8 mouse cellular contexts compared by ENCODE assay signal in genomic region chr12:78906707-78907162, GRCm38 (mm10). TPM values are rescaled to one million over a fixed set of nuclear protein-coding genes. Genes with fewer than 3 reads are reported as not detected.
A peak's percentile ranks its signal among the peaks of the same experiment; 100 is the strongest.
DNase-seq lines count a peak whose midpoint lies in the region; ATAC-seq lines count a peak whose summit lies in the region.

TSS of gene Plek2 (minus strand) at chr12:78906964.

- peak; percentile 85 to 87 for DNase-seq in adrenal gland, postnatal 36 days
- peak; percentile 89 to 94 for DNase-seq in spleen, postnatal 4 days (ENCODE audit: low spot score in 2 of 2)
- DNase-seq in frontal cortex, postnatal 36 days (ENCODE audit: low spot score in 2 of 2): no peak

- no peaks in the 10 kb centered on the region for H3K36me3 ChIP-seq in embryonic facial prominence, embryonic 15.5 days
- no peaks in the 10 kb centered on the region for H3K36me3 ChIP-seq in limb, embryonic 12.5 days
- H3K36me3 ChIP-seq in midbrain, embryonic 12.5 days: no peaks in the 10 kb centered on the region

- H3K4me2 ChIP-seq in embryonic facial prominence, embryonic 15.5 days (replicated peaks): peak within 1 kb of the TSS; percentile 82
- H3K4me2 ChIP-seq in limb, embryonic 12.5 days: peak within 1 kb of the TSS; percentile 92
- peak within 1 kb of the TSS; percentile 81 for H3K4me2 ChIP-seq in midbrain, embryonic 12.5 days (replicated peaks)

- H3K4me3 ChIP-seq in embryonic facial prominence, embryonic 15.5 days (replicated peaks): peak within 1 kb of the TSS; percentile 45
- peak within 1 kb of the TSS; percentile 46 for H3K4me3 ChIP-seq in limb, embryonic 12.5 days (replicated peaks)
- H3K4me3 ChIP-seq in midbrain, embryonic 12.5 days: peak within 1 kb of the TSS; percentile 47

- no peak within 1 kb of the TSS for H3K27ac ChIP-seq in embryonic facial prominence, embryonic 15.5 days (replicated peaks)
- no peak within 1 kb of the TSS for H3K27ac ChIP-seq in limb, embryonic 12.5 days
- H3K27ac ChIP-seq in midbrain, embryonic 12.5 days (replicated peaks): no peak within 1 kb of the TSS

- peak; percentile 45 for ATAC-seq in CD4-positive, CD25-positive, alpha-beta regulatory T cell, adult 4 months
- 0 out of 2 replicates have a peak, but pooled peaks have one; percentile 27 for ATAC-seq in embryonic facial prominence, embryonic 15.5 days (ENCODE audit: insufficient number of reproducible peaks, low FRiP score, low TSS enrichment, low read depth)
- ATAC-seq in hematopoietic stem cell, adult 5-6 weeks (replicated peaks in 1 of 2; ENCODE audit: insufficient read depth in 1 of 2, low FRiP score in 2 of 2, low TSS enrichment in 1 of 2, low read depth in 1 of 2, poor library complexity in 2 of 2, severe bottlenecking in 2 of 2): peak; percentile 14 to 63; a peak in 2 of 4 replicates
- ATAC-seq in limb, embryonic 12.5 days (ENCODE audit: insufficient number of reproducible peaks, insufficient read depth, low FRiP score, low TSS enrichment, low read depth): 0 out of 2 replicates have a peak, but pooled peaks have one; percentile 18
- ATAC-seq in midbrain, embryonic 12.5 days (ENCODE audit: low FRiP score, low read depth): peak; percentile 58

- H3K9me3 ChIP-seq in embryonic facial prominence, embryonic 15.5 days (replicated peaks): no peaks in the 10 kb centered on the region
- H3K9me3 ChIP-seq in limb, embryonic 12.5 days: no peaks in the 10 kb centered on the region
- H3K9me3 ChIP-seq in midbrain, embryonic 12.5 days: no peaks in the 10 kb centered on the region

- 2% methylated on average over 38 of the region's 38 CpGs for WGBS in embryonic facial prominence, embryonic 15.5 days
- 1% methylated on average over 38 of the region's 38 CpGs for WGBS in limb, embryonic 12.5 days
- under 1% methylated on average over 38 of the region's 38 CpGs for WGBS in midbrain, embryonic 12.5 days

- H3K4me1 ChIP-seq in embryonic facial prominence, embryonic 15.5 days: peaks cover 20% of the 10 kb centered on the region
- H3K4me1 ChIP-seq in limb, embryonic 12.5 days (replicated peaks): peaks cover 17% of the 10 kb centered on the region
- peaks cover 16% of the 10 kb centered on the region for H3K4me1 ChIP-seq in midbrain, embryonic 12.5 days

- H3K9ac ChIP-seq in embryonic facial prominence, embryonic 15.5 days: 0 out of 2 replicates have a peak within 1 kb of the TSS, but pooled peaks have one; percentile 1
- H3K9ac ChIP-seq in limb, embryonic 12.5 days (replicated peaks): peak within 1 kb of the TSS; percentile 55
- H3K9ac ChIP-seq in midbrain, embryonic 12.5 days (replicated peaks): peak within 1 kb of the TSS; percentile 41

- peaks cover 34% of the 10 kb centered on the region for H3K27me3 ChIP-seq in embryonic facial prominence, embryonic 15.5 days
- H3K27me3 ChIP-seq in limb, embryonic 12.5 days: peaks cover 66% of the 10 kb centered on the region
- H3K27me3 ChIP-seq in midbrain, embryonic 12.5 days: peaks cover 67% of the 10 kb centered on the region

RNA-seq across cellular contexts. Expression of gene Plek2, which starts in this region (rescaled TPM):
- under 1 TPM in 1 of 2 experiments, not detected in 1; 0.39 TPM for polyA plus RNA-seq in CD4-positive, CD25-positive, alpha-beta regulatory T cell, adult 4 months (2017; shearing (Covaris generic))
- under 1 TPM in 1 of 2 experiments, not detected in 1; 0.16 TPM for total RNA-seq in adrenal gland, postnatal 36 days (2021)
- 9.1 and 11.2 TPM in 2 replicates for polyA plus RNA-seq in embryonic facial prominence, embryonic 15.5 days (2015; fragmentation: Nextera tagmentation; extraction: Ambion mirVana)
- 0.19 TPM in 1 of 2 replicates, not detected in the other for total RNA-seq in hematopoietic stem cell, adult 5-6 weeks (2017)
- polyA plus RNA-seq in limb, embryonic 12.5 days (2016; fragmentation: Nextera tagmentation; extraction: Ambion mirVana): 3.7 and 4.5 TPM in 2 replicates
- polyA plus RNA-seq in midbrain, embryonic 12.5 days (2016; fragmentation: Nextera tagmentation; extraction: Ambion mirVana): 1.4 and 2.3 TPM in 2 replicates

Comparison
In these comparisons a context has a peak if more than half of its experiments do, and no peak if none do; other contexts are left out.
1. Peak in ATAC-seq in CD4-positive, CD25-positive, alpha-beta regulatory T cell, adult 4 months; RNA of the gene not detected or under 1 TPM.
2. Peak in DNase-seq in adrenal gland, postnatal 36 days; RNA of the gene not detected or under 1 TPM.
3. Peak in ATAC-seq in hematopoietic stem cell, adult 5-6 weeks; RNA of the gene not detected or under 1 TPM.
4. DNase-seq: peak in spleen, postnatal 4 days (2 of 2); none in frontal cortex, postnatal 36 days (0 of 2).
5. H3K9ac ChIP-seq: peak in every context shown above with its lines; median percentile 55 in limb, embryonic 12.5 days; 41 in midbrain, embryonic 12.5 days; 1 in embryonic facial prominence, embryonic 15.5 days.
6. Peak in every context shown above with its lines, with median percentiles within 50 percentile points of each other: ATAC-seq, H3K4me2 ChIP-seq and H3K4me3 ChIP-seq.